Mouse (Mus musculus): ENCODE data around the gene Bmpr1b.
"Not testable (repeated sequence)": the region's sequence is repeated elsewhere in the genome, so short reads cannot be mapped to it uniquely, and the experiment has no call there.

Bmpr1b gene

GRCm38 (mm10) chr3:142168863-142169521, at the start of gene Bmpr1b:
TSS of gene Bmpr1b (minus strand) at chr3:142169425.
- DNase-seq (ENCODE audit: low spot score), result peak; percentile 73

GRCm38 (mm10) chr3:142212821-142213220, 43.6 kb upstream of the Bmpr1b start:
- DNase-seq (ENCODE audit: low spot score), result no peak

- no peak for DNase-seq (ENCODE audit: low spot score)
Measured at GRCm38 (mm10) chr3:142212186-142212585, 43.0 kb upstream of the Bmpr1b start.

- no peak for DNase-seq (ENCODE audit: low spot score)
Measured at GRCm38 (mm10) chr3:142209981-142210380, 40.8 kb upstream of the Bmpr1b start.

- DNase-seq (ENCODE audit: low spot score), result no peak
Measured at GRCm38 (mm10) chr3:142209057-142209456, 39.8 kb upstream of the Bmpr1b start.

GRCm38 (mm10) chr3:142207488-142207887, 38.3 kb upstream of the Bmpr1b start:
- DNase-seq (ENCODE audit: low spot score), result no peak

- no peak for DNase-seq (ENCODE audit: low spot score)
Measured at GRCm38 (mm10) chr3:142206316-142206715, 37.1 kb upstream of the Bmpr1b start.

- DNase-seq (ENCODE audit: low spot score), result no peak
Measured at GRCm38 (mm10) chr3:142196142-142196541, 26.9 kb upstream of the Bmpr1b start.

GRCm38 (mm10) chr3:142191627-142192026, 22.4 kb upstream of the Bmpr1b start:
- DNase-seq (ENCODE audit: low spot score), result not testable (repeated sequence)

GRCm38 (mm10) chr3:142186551-142186950, 17.3 kb upstream of the Bmpr1b start:
- no peak for DNase-seq (ENCODE audit: low spot score)

- no peak for DNase-seq (ENCODE audit: low spot score)
Measured at GRCm38 (mm10) chr3:142173996-142174395, 4.8 kb upstream of the Bmpr1b start.

- no peak for DNase-seq (ENCODE audit: low spot score)
Measured at GRCm38 (mm10) chr3:142168251-142168862, 868 bp downstream of the Bmpr1b start.

- no peak for DNase-seq (ENCODE audit: low spot score)
Measured at GRCm38 (mm10) chr3:142164981-142165380, 4.2 kb downstream of the Bmpr1b start.

GRCm38 (mm10) chr3:142163896-142164295, 5.3 kb downstream of the Bmpr1b start:
- no peak for DNase-seq (ENCODE audit: low spot score)

- no peak for DNase-seq (ENCODE audit: low spot score)
Measured at GRCm38 (mm10) chr3:142161405-142161804, 7.8 kb downstream of the Bmpr1b start.

GRCm38 (mm10) chr3:142151980-142152379, 17.2 kb downstream of the Bmpr1b start:
- no peak for DNase-seq (ENCODE audit: low spot score)

GRCm38 (mm10) chr3:142138796-142139195, 30.4 kb downstream of the Bmpr1b start:
- DNase-seq (ENCODE audit: low spot score), result no peak

GRCm38 (mm10) chr3:142126379-142126778, 42.8 kb downstream of the Bmpr1b start:
- DNase-seq (ENCODE audit: low spot score), result no peak

GRCm38 (mm10) chr3:142125556-142125955, 43.7 kb downstream of the Bmpr1b start:
- no peak for DNase-seq (ENCODE audit: low spot score)

- no peak for DNase-seq (ENCODE audit: low spot score)
Measured at GRCm38 (mm10) chr3:142124255-142124654, 45.0 kb downstream of the Bmpr1b start.

- DNase-seq (ENCODE audit: low spot score), result no peak
Measured at GRCm38 (mm10) chr3:142122376-142122775, 46.8 kb downstream of the Bmpr1b start.

GRCm38 (mm10) chr3:142120795-142121194, 48.4 kb downstream of the Bmpr1b start:
- DNase-seq (ENCODE audit: low spot score), result no peak

GRCm38 (mm10) chr3:142114762-142115316, 54.4 kb downstream of the Bmpr1b start:
- DNase-seq (ENCODE audit: low spot score), result no peak

- no peak for DNase-seq (ENCODE audit: low spot score)
Measured at GRCm38 (mm10) chr3:142114190-142114589, 55.0 kb downstream of the Bmpr1b start.
